Mouse (Mus musculus): Measurements from ENCODE around the gene Gnb4.

GRCm38 (mm10) chr3:32614786-32615185 lies 1.6 kb downstream of the Gnb4 start:
- no peak for TF ChIP-seq CTCF (IDR thresholded peaks at IDR 0.05; ENCODE audit: control insufficient read depth, insufficient read depth, low read length)
- TF ChIP-seq POLR2A (IDR thresholded peaks at IDR 0.05; ENCODE audit: borderline replicate concordance, control insufficient read depth, low read depth, low read length) = no peak

Data from bone marrow, adult 2 months (tissue).